In the genomic region with DNA sequence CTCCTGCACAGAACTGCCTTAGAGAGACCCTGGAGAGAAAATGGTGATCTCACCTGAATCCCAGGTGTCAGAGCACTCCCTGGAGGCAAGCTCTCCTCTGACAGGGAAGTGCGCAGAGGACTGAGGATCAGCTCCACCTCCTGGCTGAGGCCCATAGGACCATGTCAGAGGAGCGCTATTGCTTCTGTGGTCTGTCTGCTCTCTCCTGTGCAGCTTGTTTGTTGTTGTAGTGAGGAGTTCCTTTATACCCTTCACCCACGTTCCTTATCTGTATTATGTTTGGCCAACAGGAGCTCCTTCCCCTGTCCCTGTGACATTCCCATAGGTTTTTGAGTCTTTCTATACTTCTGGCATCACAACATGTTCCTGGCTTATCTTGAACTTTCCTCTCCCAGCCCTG, we compare ENCODE assay signal across 20 mouse cellular contexts.
DNase-seq lines count a peak whose midpoint lies in the region; ATAC-seq and TF ChIP-seq lines count a peak whose summit lies in the region.
"Had no signal": no experiment of that assay in that cellular context is flagged by ENCODE, and none has a peak within 500 bp of the region (broad histone marks: within the 10 kb centered on the region; RNA-seq: fewer than 3 reads in every experiment).

No protein-coding gene starts in this region.

- H3K4me1 ChIP-seq in heart, embryonic 11.5 days (ENCODE audit: control insufficient read depth, insufficient read depth, low read length) = no peaks in the 10 kb centered on the region
- H3K4me1 ChIP-seq in testis, adult 2 months (ENCODE audit: control insufficient read depth, insufficient read depth, low read length) = no peaks in the 10 kb centered on the region
- no peaks in the 10 kb centered on the region for H3K4me1 ChIP-seq in heart, embryonic 16.5 days (ENCODE audit: control insufficient read depth, insufficient read depth, low read length)
- H3K4me1 ChIP-seq: embryonic facial prominence, embryonic 10.5 days; forebrain, embryonic 13.5 days; hindbrain, embryonic 10.5 days had no signal

- DNase-seq in heart, postnatal 25 days (ENCODE audit: low spot score) = no peak
- DNase-seq in testis, postnatal 10 days (ENCODE audit: low spot score) = no peak
- no peak for DNase-seq in right cerebral cortex, postnatal 4 days
- DNase-seq in embryo, embryonic 9.5 days (ENCODE audit: extremely low spot score) = no peak
- DNase-seq: adrenal gland, adult 2 months; adrenal gland, postnatal 25 days; cerebellum, adult 18-20 months; cerebellum, adult 9-11 months; cerebellum, postnatal 36 days; forebrain, postnatal 0 days; gastrocnemius, postnatal 14 days; kidney, adult 18-20 months had no signal

- H3K27ac ChIP-seq in heart, embryonic 11.5 days (ENCODE audit: low read depth, low read length) = no peak overlapping the region
- H3K27ac ChIP-seq in testis, adult 2 months (ENCODE audit: control insufficient read depth, insufficient read depth, low read depth, low read length) = peak overlapping the region; percentile 36
- H3K27ac ChIP-seq in heart, embryonic 16.5 days (ENCODE audit: low read length) = no peak overlapping the region
- H3K27ac ChIP-seq: embryonic facial prominence, embryonic 10.5 days; forebrain, embryonic 13.5 days; hindbrain, embryonic 10.5 days; hindbrain, embryonic 14.5 days; intestine, embryonic 15.5 days had no signal

- no peak overlapping the region for H3K4me3 ChIP-seq in heart, embryonic 11.5 days (ENCODE audit: low read depth, low read length)
- H3K4me3 ChIP-seq in testis, adult 2 months (ENCODE audit: control insufficient read depth, low read depth, low read length) = no peak overlapping the region
- H3K4me3 ChIP-seq in heart, embryonic 16.5 days (ENCODE audit: low read length) = no peak overlapping the region
- H3K4me3 ChIP-seq: embryonic facial prominence, embryonic 10.5 days; forebrain, embryonic 13.5 days; hindbrain, embryonic 10.5 days; intestine, embryonic 15.5 days had no signal

- intact Hi-C loops in heart, postnatal 25 days (cut with DNase I) = loop anchor here (5.0 kb wide), 1 partner anchor 156 kb away; no protein-coding TSS in a partner anchor

- TF ChIP-seq POLR2A in testis, adult 2 months (IDR thresholded peaks at IDR 0.05; ENCODE audit: control insufficient read depth, low read depth, low read length) = no peak

- H3K9me3 ChIP-seq in heart, embryonic 11.5 days (replicated peaks; ENCODE audit: control insufficient read depth, low read length) = no peaks in the 10 kb centered on the region
- H3K9me3 ChIP-seq in heart, embryonic 16.5 days (replicated peaks; ENCODE audit: control insufficient read depth, low read length) = no peaks in the 10 kb centered on the region
- H3K9me3 ChIP-seq: embryonic facial prominence, embryonic 10.5 days; forebrain, embryonic 13.5 days; hindbrain, embryonic 10.5 days; intestine, embryonic 15.5 days had no signal

- H3K9ac ChIP-seq in heart, embryonic 11.5 days (ENCODE audit: low read depth, low read length) = no peak overlapping the region
- H3K9ac ChIP-seq in heart, embryonic 16.5 days (ENCODE audit: low read length) = no peak overlapping the region
- H3K9ac ChIP-seq: forebrain, embryonic 13.5 days; forebrain, postnatal 0 days; hindbrain, embryonic 14.5 days; intestine, embryonic 15.5 days had no signal

- no peaks in the 10 kb centered on the region for H3K27me3 ChIP-seq in heart, embryonic 11.5 days (ENCODE audit: control insufficient read depth, insufficient read depth, low read length)
- no peaks in the 10 kb centered on the region for H3K27me3 ChIP-seq in testis, adult 2 months (ENCODE audit: control insufficient read depth, insufficient read depth, low read length)
- H3K27me3 ChIP-seq in heart, embryonic 16.5 days (ENCODE audit: control insufficient read depth, insufficient read depth, low read length) = no peaks in the 10 kb centered on the region
- H3K27me3 ChIP-seq: forebrain, embryonic 13.5 days; intestine, embryonic 15.5 days had no signal

- H3K4me2 ChIP-seq in heart, embryonic 11.5 days = no peak overlapping the region
- no peak overlapping the region for H3K4me2 ChIP-seq in heart, embryonic 16.5 days (ENCODE audit: low read depth, low read length)
- H3K4me2 ChIP-seq: forebrain, embryonic 13.5 days; hindbrain, embryonic 14.5 days; intestine, embryonic 15.5 days had no signal

- WGBS in heart, embryonic 11.5 days (ENCODE audit: insufficient replicate concordance) = 45% methylated on average over 3 of the region's 3 CpGs
- WGBS in heart, embryonic 16.5 days = 45% methylated on average over 3 of the region's 3 CpGs

- no peak for TF ChIP-seq CTCF in testis, adult 2 months (IDR thresholded peaks at IDR 0.05; ENCODE audit: control insufficient read depth, insufficient read depth, insufficient replicate concordance, low read depth, low read length)

- ATAC-seq in heart, embryonic 11.5 days (replicated peaks; ENCODE audit: insufficient number of reproducible peaks, low FRiP score, low TSS enrichment) = 0 out of 2 replicates have a peak, but pooled peaks have one; percentile 52
- peak; percentile 69 for ATAC-seq in heart, embryonic 16.5 days (replicated peaks; ENCODE audit: extremely low read depth, insufficient read depth, low FRiP score)
- ATAC-seq: forebrain, embryonic 13.5 days; forebrain, postnatal 0 days; intestine, embryonic 15.5 days had no signal

- no peaks in the 10 kb centered on the region for H3K36me3 ChIP-seq in heart, embryonic 11.5 days (ENCODE audit: control insufficient read depth, insufficient read depth, low read length)
- H3K36me3 ChIP-seq in testis, adult 2 months (ENCODE audit: control insufficient read depth, insufficient read depth, low read length) = no peaks in the 10 kb centered on the region
- no peaks in the 10 kb centered on the region for H3K36me3 ChIP-seq in heart, embryonic 16.5 days (ENCODE audit: control insufficient read depth, insufficient read depth)
- H3K36me3 ChIP-seq: embryonic facial prominence, embryonic 10.5 days; hindbrain, embryonic 10.5 days; intestine, embryonic 15.5 days had no signal
